8 mouse cellular contexts compared by ENCODE assay signal in the genomic region with DNA sequence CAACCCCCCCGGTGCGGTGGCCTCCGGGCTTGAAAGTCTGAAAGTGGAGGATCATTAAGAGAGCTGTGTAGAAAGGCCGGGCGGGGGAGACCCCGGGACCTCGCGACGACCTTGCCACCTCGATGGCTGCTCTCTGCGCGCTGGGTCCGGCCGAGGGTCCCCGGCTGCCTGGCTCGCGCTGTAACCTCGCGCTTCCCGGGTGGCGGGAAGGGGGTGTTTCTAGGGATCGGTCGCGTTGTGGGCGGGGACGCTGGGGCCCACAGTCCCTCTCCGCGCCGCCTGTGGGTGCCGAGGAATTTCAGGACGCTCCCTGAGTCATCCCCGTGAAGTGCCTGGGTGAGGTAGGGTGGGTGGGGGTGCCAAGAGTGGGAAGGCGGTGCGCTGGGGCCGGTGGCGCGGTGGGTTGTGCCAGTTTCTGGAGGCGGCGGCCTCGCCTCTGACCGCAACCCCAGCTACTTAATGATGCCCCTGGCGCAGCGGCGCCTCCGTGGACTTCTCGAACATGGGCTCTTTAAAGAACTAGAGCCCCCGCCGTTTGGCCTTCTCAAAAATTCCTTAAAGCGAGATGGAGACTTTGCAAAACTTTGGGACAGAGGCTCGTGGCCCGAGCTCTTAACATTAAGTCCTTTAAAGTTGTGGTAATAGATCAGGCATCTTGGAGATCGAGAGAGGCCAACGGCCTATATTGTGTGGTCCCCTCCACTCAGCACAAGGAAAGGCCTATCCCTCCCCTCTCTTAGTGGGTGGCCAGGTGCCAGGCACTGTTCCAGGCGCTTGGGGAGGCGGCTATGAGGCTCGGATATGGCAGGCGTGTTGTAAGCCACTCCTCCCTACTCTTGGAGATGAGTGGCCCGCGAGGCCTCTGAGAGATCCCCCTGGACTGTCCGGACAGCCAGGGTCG. TPM values are rescaled to one million over a fixed set of nuclear protein-coding genes. Genes with fewer than 3 reads are reported as not detected.
DNase-seq lines count a peak whose midpoint lies in the region; ATAC-seq lines count a peak whose summit lies in the region.

No protein-coding gene starts in this region.

- H3K9me3 ChIP-seq in megakaryocyte, embryonic 14.5 days, result no peaks in the 10 kb centered on the region
- H3K9me3 ChIP-seq in embryonic facial prominence, embryonic 12.5 days, result no peaks in the 10 kb centered on the region
- no peaks in the 10 kb centered on the region for H3K9me3 ChIP-seq in hindbrain, embryonic 14.5 days (ENCODE audit: control insufficient read depth, low read length)
- H3K9me3 ChIP-seq in liver, embryonic 15.5 days (replicated peaks), result no peaks in the 10 kb centered on the region
- no peaks in the 10 kb centered on the region for H3K9me3 ChIP-seq in neural tube, embryonic 13.5 days

- no peak for ATAC-seq in megakaryocyte, adult 5-6 weeks (ENCODE audit: poor library complexity, severe bottlenecking)
- no peak for ATAC-seq in embryonic facial prominence, embryonic 12.5 days (ENCODE audit: insufficient number of reproducible peaks, insufficient read depth, low FRiP score, low TSS enrichment)
- ATAC-seq in hindbrain, embryonic 14.5 days (ENCODE audit: low FRiP score), result no peak
- ATAC-seq in liver, embryonic 15.5 days (ENCODE audit: insufficient read depth), result peak; percentile 41
- peak; percentile 9; the same call in 1 of the 2 replicates for ATAC-seq in neural tube, embryonic 13.5 days (ENCODE audit: low read depth)

- H3K27me3 ChIP-seq in megakaryocyte, embryonic 14.5 days (replicated peaks), result no peaks in the 10 kb centered on the region
- H3K27me3 ChIP-seq in embryonic facial prominence, embryonic 12.5 days, result peaks cover 17% of the 10 kb centered on the region
- H3K27me3 ChIP-seq in hindbrain, embryonic 14.5 days (ENCODE audit: control insufficient read depth, insufficient read depth, low read length), result no peaks in the 10 kb centered on the region
- H3K27me3 ChIP-seq in liver, embryonic 15.5 days, result peaks cover 6% of the 10 kb centered on the region; the same call in 1 of the 2 replicates
- H3K27me3 ChIP-seq in neural tube, embryonic 13.5 days, result no peaks in the 10 kb centered on the region

- H3K4me2 ChIP-seq in embryonic facial prominence, embryonic 12.5 days (replicated peaks), result peak overlapping the region; percentile 90
- H3K4me2 ChIP-seq in hindbrain, embryonic 14.5 days (replicated peaks), result peak overlapping the region; percentile 98
- H3K4me2 ChIP-seq in liver, embryonic 15.5 days, result peak overlapping the region; percentile 100
- H3K4me2 ChIP-seq in neural tube, embryonic 13.5 days, result peak overlapping the region; percentile 75

- DNase-seq in R1 (ENCODE audit: low read depth, low spot score), result peak; percentile 75
- DNase-seq in hindbrain, embryonic 14.5 days (ENCODE audit: low spot score), result no peak
- no peak for DNase-seq in gastrocnemius, adult 18-20 months (ENCODE audit: low spot score)

- H3K27ac ChIP-seq in embryonic facial prominence, embryonic 12.5 days, result peak overlapping the region; percentile 88
- H3K27ac ChIP-seq in hindbrain, embryonic 14.5 days, result peak overlapping the region; percentile 99
- H3K27ac ChIP-seq in liver, embryonic 15.5 days (replicated peaks), result peak overlapping the region; percentile 96
- H3K27ac ChIP-seq in neural tube, embryonic 13.5 days (replicated peaks), result peak overlapping the region; percentile 97

- WGBS in embryonic facial prominence, embryonic 12.5 days, result under 1% methylated on average over 60 of the region's 61 CpGs
- WGBS in hindbrain, embryonic 14.5 days, result under 1% methylated on average over 61 of the region's 61 CpGs
- whole genome bisulfite sequencing in liver, embryonic 15.5 days (ENCODE audit: insufficient replicate concordance), result under 1% methylated on average over 58 of the region's 61 CpGs
- WGBS in neural tube, embryonic 13.5 days, result under 1% methylated on average over 61 of the region's 61 CpGs

- H3K36me3 ChIP-seq in megakaryocyte, embryonic 14.5 days (replicated peaks; ENCODE audit: low read length), result peaks cover 47% of the 10 kb centered on the region
- no peaks in the 10 kb centered on the region for H3K36me3 ChIP-seq in embryonic facial prominence, embryonic 12.5 days
- H3K36me3 ChIP-seq in hindbrain, embryonic 14.5 days (replicated peaks; ENCODE audit: control insufficient read depth, insufficient read depth), result no peaks in the 10 kb centered on the region
- H3K36me3 ChIP-seq in liver, embryonic 15.5 days (replicated peaks), result peaks cover 3% of the 10 kb centered on the region; the same call in 1 of the 2 replicates
- H3K36me3 ChIP-seq in neural tube, embryonic 13.5 days, result no peaks in the 10 kb centered on the region

- H3K4me3 ChIP-seq in megakaryocyte, embryonic 14.5 days (replicated peaks), result peak overlapping the region; percentile 99
- H3K4me3 ChIP-seq in embryonic facial prominence, embryonic 12.5 days, result peak overlapping the region; percentile 62
- H3K4me3 ChIP-seq in hindbrain, embryonic 14.5 days (replicated peaks; ENCODE audit: low read length), result peak overlapping the region; percentile 56
- H3K4me3 ChIP-seq in liver, embryonic 15.5 days (replicated peaks), result peak overlapping the region; percentile 69
- H3K4me3 ChIP-seq in neural tube, embryonic 13.5 days, result peak overlapping the region; percentile 61

- H3K9ac ChIP-seq in embryonic facial prominence, embryonic 12.5 days, result peak overlapping the region; percentile 49
- peak overlapping the region; percentile 81 for H3K9ac ChIP-seq in hindbrain, embryonic 14.5 days
- H3K9ac ChIP-seq in liver, embryonic 15.5 days, result peak overlapping the region; percentile 88
- peak overlapping the region; percentile 76 for H3K9ac ChIP-seq in neural tube, embryonic 13.5 days

- H3K4me1 ChIP-seq in megakaryocyte, embryonic 14.5 days, result peaks cover 72% of the 10 kb centered on the region
- peaks cover 85% of the 10 kb centered on the region for H3K4me1 ChIP-seq in embryonic facial prominence, embryonic 12.5 days
- H3K4me1 ChIP-seq in hindbrain, embryonic 14.5 days (replicated peaks; ENCODE audit: control insufficient read depth, insufficient read depth, low read length), result peaks cover 88% of the 10 kb centered on the region
- H3K4me1 ChIP-seq in liver, embryonic 15.5 days (replicated peaks), result peaks cover 97% of the 10 kb centered on the region
- H3K4me1 ChIP-seq in neural tube, embryonic 13.5 days (replicated peaks), result peaks cover 96% of the 10 kb centered on the region

RNA-seq across cellular contexts. Expression of a gene that starts 52.5 kb away (rescaled TPM):
- polyA plus RNA-seq in megakaryocyte, embryonic 14.5 days (2012; ENCODE audit: insufficient read depth, low replicate concordance), result 8.3 and 35.4 TPM in 2 replicates
- 28.3 and 31.8 TPM in 2 replicates for total RNA-seq in megakaryocyte, adult 5-6 weeks (2015)
- 23.2 and 28.9 TPM in 2 replicates for total RNA-seq in megakaryocyte, adult 5-6 weeks (2017)
- 109 and 115 TPM in 2 replicates for polyA plus RNA-seq in embryonic facial prominence, embryonic 12.5 days (2016; fragmentation: Nextera tagmentation; extraction: Ambion mirVana)
- 17.5 and 18.2 TPM in 2 replicates for polyA plus RNA-seq in hindbrain, embryonic 14.5 days (2014; fragmentation: Nextera tagmentation; extraction: Ambion mirVana)
- 50.1 and 52.3 TPM in 2 replicates for polyA plus RNA-seq in liver, embryonic 15.5 days (2015; fragmentation: Nextera tagmentation; extraction: Ambion mirVana)
- polyA plus RNA-seq in neural tube, embryonic 13.5 days (2015; fragmentation: Nextera tagmentation; extraction: Ambion mirVana), result 20.1 and 21.5 TPM in 2 replicates
- under 1 TPM in 1 of 2 experiments, not detected in 1; 0.80 TPM for total RNA-seq in gastrocnemius, adult 18-20 months (2021)

Comparison
In these comparisons a context has a peak if more than half of its experiments do, and no peak if none do; other contexts are left out.
1. ATAC-seq: peak in liver, embryonic 15.5 days (single experiment) and neural tube, embryonic 13.5 days (single experiment); none in megakaryocyte, adult 5-6 weeks (single experiment), embryonic facial prominence, embryonic 12.5 days (single experiment) and hindbrain, embryonic 14.5 days (single experiment).
2. Peak in every context shown above with its lines, with median percentiles within 50 percentile points of each other: H3K4me3 ChIP-seq, H3K27ac ChIP-seq, H3K4me2 ChIP-seq and H3K9ac ChIP-seq.